Mouse (Mus musculus) liver, adult 2 months (tissue): ENCODE data around the gene Scaf11. TPM values are rescaled to one million over a fixed set of nuclear protein-coding genes. Genes with fewer than 3 reads are reported as not detected.
A peak's percentile ranks its signal among the peaks of the same experiment; 100 is the strongest.
"Not testable (repeated sequence)": the region's sequence is repeated elsewhere in the genome, so short reads cannot be mapped to it uniquely, and the experiment has no call there.

Experiments used
- DNase-seq: peaks from one replicate; pipeline ENCODE4 v3.0.0-alpha.2; 2011; ENCODE audit warnings: low read depth, low spot score; ENCODE audit errors: extremely low read depth
- H3K27ac ChIP-seq: fragments of 200-500 bp; replicated peaks from 2 replicates; pipeline ENCODE4 v1.5.1; 2012; ENCODE audit warnings: low read depth, mild to moderate bottlenecking, control low read depth, inconsistent platforms, low read length; ENCODE audit not compliant: insufficient read depth
- H3K27me3 ChIP-seq: fragments of 200-500 bp; 2 replicates; pipeline ENCODE4 v1.6.1; 2012; ENCODE audit warnings: mild to moderate bottlenecking, moderate library complexity, low read length, inconsistent platforms; ENCODE audit not compliant: control insufficient read depth, insufficient read depth
- H3K36me3 ChIP-seq: fragments of 200-500 bp; 2 replicates; pipeline ENCODE4 v1.6.1; 2012; ENCODE audit warnings: low read length, inconsistent platforms; ENCODE audit not compliant: control insufficient read depth, insufficient read depth
- H3K4me1 ChIP-seq: fragments of 200-500 bp; 2 replicates; pipeline ENCODE4 v1.6.1; 2011; ENCODE audit warnings: low read length; ENCODE audit not compliant: control insufficient read depth, insufficient read depth
- H3K4me3 ChIP-seq: fragments of 200-500 bp; 2 replicates; pipeline ENCODE4 v1.5.1; 2011; ENCODE audit warnings: low read depth, mild to moderate bottlenecking, control low read depth, low read length, moderate library complexity; ENCODE audit not compliant: insufficient read depth
- H3K79me2 ChIP-seq: fragments of 200-500 bp; 2 replicates; pipeline ENCODE4 v1.6.1; 2012; ENCODE audit warnings: inconsistent platforms, mild to moderate bottlenecking, low read length, moderate library complexity; ENCODE audit not compliant: control insufficient read depth, insufficient read depth
- H3K9ac ChIP-seq: fragments of 200-500 bp; 2 replicates; pipeline ENCODE4 v1.6.1; 2012; ENCODE audit warnings: low read depth, mild to moderate bottlenecking, control low read depth, inconsistent platforms, low read length
- CTCF ChIP-seq: fragments of 200-500 bp; IDR thresholded peaks from 2 replicates; pipeline ENCODE4 v1.5.1; 2011; ENCODE audit warnings: low read depth, low read length, control low read depth
- POLR2A ChIP-seq: fragments of 200-500 bp; IDR thresholded peaks from 2 replicates; pipeline ENCODE4 v1.6.1; 2011; ENCODE audit warnings: low read length, control low read depth; ENCODE audit not compliant: insufficient read depth; ENCODE audit errors: extremely low read depth
- WGBS: fragments of 180-500 bp; shearing (Covaris S2); methylation state at CpG from one replicate; pipeline ENCODE4 v1.1.7; 2018; 5-methylcytosine and 5-hydroxymethylcytosine counted together
- polyA plus RNA-seq: library from polyadenylated mRNA; depleted of rRNA; stranded (reverse); fragments of >200 nt; gene quantifications from 2 replicates; pipeline ENCODE4 v1.2.3, GENCODE M21; 2012; rRNA removed
- total RNA-seq: library from RNA; depleted of rRNA; stranded (reverse); fragments of >200 nt; gene quantifications from 2 replicates; pipeline ENCODE4 v1.2.3, GENCODE M21; 2014; rRNA removed

Scaf11 gene
- total RNA-seq (29.2 and 31.1 TPM in 2 replicates), polyA plus RNA-seq (10.6 and 12.1 TPM in 2 replicates)

- H3K27ac ChIP-seq, result peak within 1 kb of the TSS; percentile 99
- peaks cover 8% of the 10 kb centered on the region; the same call in 1 of the 2 replicates for H3K79me2 ChIP-seq
- DNase-seq, result peak; percentile 89
- no peaks in the 10 kb centered on the region for H3K36me3 ChIP-seq
- H3K27me3 ChIP-seq, result no peaks in the 10 kb centered on the region
- WGBS, result under 1% methylated on average over 84 of the region's 96 CpGs
- H3K9ac ChIP-seq, result peak within 1 kb of the TSS; percentile 100
- H3K4me3 ChIP-seq, result peak within 1 kb of the TSS; percentile 99
- TF ChIP-seq POLR2A (peak; percentile 62; the same call in 1 of the 2 replicates), CTCF (peak; percentile 73)
- H3K4me1 ChIP-seq, result peaks cover 16% of the 10 kb centered on the region
Measured at GRCm38 (mm10) chr15:96460730-96461540, at the start of gene Scaf11. Gene Scaf11, minus strand, starts transcription at chr15:96460843.

GRCm38 (mm10) chr15:96507097-96507840 is 46.6 kb upstream of the Scaf11 start:
- 33% methylated on average over 18 of the region's 18 CpGs for WGBS
- TF ChIP-seq CTCF, result peak; percentile 67
- TF ChIP-seq POLR2A, result no peak

GRCm38 (mm10) chr15:96497646-96498045 is 37.0 kb upstream of the Scaf11 start:
- Histone ChIP-seq H3K27me3 (no peaks in the 10 kb centered on the region), H3K4me1 (peaks cover 5% of the 10 kb centered on the region), H3K36me3 (no peaks in the 10 kb centered on the region), H3K4me3 (no peak overlapping the region), H3K9ac (no peak overlapping the region), H3K27ac (no peak overlapping the region), H3K79me2 (no peaks in the 10 kb centered on the region)
- DNase-seq, result no peak
- WGBS, result 92% methylated on average over 7 of the region's 7 CpGs
- TF ChIP-seq POLR2A, result no peak
- TF ChIP-seq CTCF, result no peak

More at GRCm38 (mm10) chr15:96507097-96507840, 46.6 kb upstream of the Scaf11 start:
- DNase-seq, result peak; percentile 52
- H3K4me3 ChIP-seq, result no peak overlapping the region
- no peaks in the 10 kb centered on the region for H3K79me2 ChIP-seq
- H3K27ac ChIP-seq, result no peak overlapping the region
- no peaks in the 10 kb centered on the region for H3K36me3 ChIP-seq
- H3K27me3 ChIP-seq, result no peaks in the 10 kb centered on the region
- H3K9ac ChIP-seq, result no peak overlapping the region
- H3K4me1 ChIP-seq, result no peaks in the 10 kb centered on the region

- no peaks in the 10 kb centered on the region for H3K79me2 ChIP-seq
- TF ChIP-seq POLR2A, result no peak
- no peak for TF ChIP-seq CTCF
- no peaks in the 10 kb centered on the region for H3K36me3 ChIP-seq
- peaks cover 5% of the 10 kb centered on the region for H3K4me1 ChIP-seq
- WGBS, result 40% methylated on average over 6 of the region's 6 CpGs
- peak overlapping the region; percentile 46; the same call in 1 of the 2 replicates for H3K27ac ChIP-seq
- DNase-seq, result peak; percentile 73
- H3K9ac ChIP-seq, result no peak overlapping the region
- H3K4me3 ChIP-seq, result no peak overlapping the region
- no peaks in the 10 kb centered on the region for H3K27me3 ChIP-seq
Measured at GRCm38 (mm10) chr15:96494279-96494678, 33.6 kb upstream of the Scaf11 start.

- Histone ChIP-seq H3K9ac (no peak overlapping the region), H3K4me3 (no peak overlapping the region), H3K36me3 (no peaks in the 10 kb centered on the region), H3K4me1 (peaks cover 5% of the 10 kb centered on the region), H3K79me2 (no peaks in the 10 kb centered on the region), H3K27ac (no peak overlapping the region), H3K27me3 (no peaks in the 10 kb centered on the region)
- 81% methylated on average over 5 of the region's 5 CpGs for WGBS
- no peak for TF ChIP-seq CTCF
- no peak for TF ChIP-seq POLR2A
- no peak for DNase-seq
Measured at GRCm38 (mm10) chr15:96493573-96493972, 32.9 kb upstream of the Scaf11 start.

GRCm38 (mm10) chr15:96492919-96493318 is 32.3 kb upstream of the Scaf11 start:
- 80% methylated on average over 4 of the region's 4 CpGs for WGBS
- H3K27ac ChIP-seq, H3K4me1 ChIP-seq, H3K9ac ChIP-seq, DNase-seq, H3K79me2 ChIP-seq, H3K36me3 ChIP-seq, H3K27me3 ChIP-seq, H3K4me3 ChIP-seq: not testable (repeated sequence)
